Mouse (Mus musculus): Measurements from ENCODE around the gene Greb1. TPM values are rescaled to one million over a fixed set of nuclear protein-coding genes. Genes with fewer than 3 reads are reported as not detected.

The Greb1 gene
- polyA plus RNA-seq, 1 experiment from 2014 or later: 17.2 TPM

DNA sequence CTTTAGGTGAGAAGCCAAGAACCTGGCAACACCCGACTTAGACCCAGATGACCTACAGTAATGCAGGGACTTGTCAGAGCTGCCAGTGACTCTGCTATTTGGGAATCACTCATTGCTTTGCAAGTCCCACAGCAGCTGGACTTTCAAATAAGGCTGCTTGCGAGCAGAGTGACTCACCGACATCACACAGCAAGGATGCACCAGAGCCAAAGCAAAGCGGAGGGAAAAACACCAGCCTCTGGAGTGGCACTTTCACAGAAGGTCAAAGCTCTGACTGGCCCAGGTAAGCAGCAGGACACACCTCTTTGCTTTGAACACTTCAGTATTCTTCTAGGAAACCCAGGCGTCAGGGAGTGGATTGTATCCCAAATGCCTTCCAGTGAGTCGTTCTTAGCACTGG, 164.9 kb downstream of the Greb1 start:
- Histone ChIP-seq H3K4me1 (peaks cover 3% of the 10 kb centered on the region; the same call in 1 of the 2 replicates), H3K4me3 (no peak overlapping the region), H3K9me3 (no peaks in the 10 kb centered on the region), H3K36me3 (replicated peaks) (no peaks in the 10 kb centered on the region), H3K27me3 (replicated peaks; ENCODE audit: low read depth, poor library complexity, severe bottlenecking) (no peaks in the 10 kb centered on the region), H3K27ac (replicated peaks) (no peak overlapping the region)
- 82% methylated on average over 6 of the region's 6 CpGs for WGBS
- no peak for DNase-seq (ENCODE audit: low spot score)

- WGBS: 60% methylated on average over 14 of the region's 14 CpGs
- Histone ChIP-seq H3K27ac (replicated peaks) (no peak overlapping the region), H3K27me3 (replicated peaks; ENCODE audit: low read depth, poor library complexity, severe bottlenecking) (no peaks in the 10 kb centered on the region), H3K4me3 (no peak overlapping the region), H3K4me1 (peaks cover 3% of the 10 kb centered on the region; the same call in 1 of the 2 replicates), H3K9me3 (no peaks in the 10 kb centered on the region), H3K36me3 (replicated peaks) (no peaks in the 10 kb centered on the region)
- DNase-seq (ENCODE audit: low spot score): peak; percentile 63
These were observed 166.4 kb downstream of the Greb1 start for GRCm38 (mm10) chr12:16634075-16634813.

DNA sequence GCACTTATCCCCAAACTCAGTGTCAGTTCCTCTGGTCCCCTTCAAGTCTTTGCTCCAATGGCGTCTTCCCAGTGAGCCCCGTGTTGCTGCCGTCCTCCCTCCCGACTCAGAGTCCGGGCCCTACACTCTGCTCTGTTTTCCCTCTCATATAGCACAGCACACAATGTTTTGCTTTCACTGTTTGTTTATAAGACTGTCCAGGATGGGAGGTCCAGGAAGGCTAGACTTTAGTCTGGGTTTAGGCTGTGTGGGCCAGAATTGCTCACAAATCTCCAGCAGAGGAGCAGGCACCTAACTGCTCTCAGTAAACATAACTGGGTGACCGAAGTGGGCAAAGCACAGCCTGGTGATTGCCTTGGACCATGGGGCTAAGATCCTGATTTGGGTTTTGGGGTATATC, 167.5 kb downstream of the Greb1 start:
- Histone ChIP-seq H3K4me3 (no peak overlapping the region), H3K36me3 (replicated peaks) (no peaks in the 10 kb centered on the region), H3K9me3 (no peaks in the 10 kb centered on the region), H3K27ac (replicated peaks) (no peak overlapping the region), H3K27me3 (replicated peaks; ENCODE audit: low read depth, poor library complexity, severe bottlenecking) (no peaks in the 10 kb centered on the region), H3K4me1 (peaks cover 3% of the 10 kb centered on the region; the same call in 1 of the 2 replicates)
- no peak for DNase-seq (ENCODE audit: low spot score)
- WGBS: 80% methylated on average over 6 of the region's 6 CpGs

- DNase-seq (ENCODE audit: low spot score): no peak
- Histone ChIP-seq H3K4me3 (no peak overlapping the region), H3K36me3 (replicated peaks) (no peaks in the 10 kb centered on the region), H3K9me3 (no peaks in the 10 kb centered on the region), H3K27ac (replicated peaks) (no peak overlapping the region), H3K4me1 (no peaks in the 10 kb centered on the region), H3K27me3 (replicated peaks; ENCODE audit: low read depth, poor library complexity, severe bottlenecking) (no peaks in the 10 kb centered on the region)
- 83% methylated on average over 2 of the region's 2 CpGs for WGBS
These were observed 169.3 kb downstream of the Greb1 start for GRCm38 (mm10) chr12:16631423-16631822.

DNA sequence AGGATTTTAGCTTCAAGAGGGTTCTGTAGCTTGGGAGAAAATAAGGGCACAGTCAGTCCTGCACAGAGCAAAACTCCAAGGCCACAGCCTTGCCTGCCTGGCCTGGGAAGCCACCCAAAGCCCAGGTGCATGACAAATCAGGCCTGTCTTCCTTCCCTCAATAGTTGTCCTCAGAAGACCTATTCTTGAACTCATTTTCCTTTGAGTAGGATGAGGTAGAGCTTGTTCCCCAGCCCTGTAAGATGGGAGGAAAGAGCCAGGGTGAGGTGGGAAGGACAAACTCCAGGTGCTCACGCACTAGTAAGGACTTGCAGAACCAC, 169.9 kb downstream of the Greb1 start:
- Histone ChIP-seq H3K36me3 (replicated peaks) (no peaks in the 10 kb centered on the region), H3K27me3 (replicated peaks; ENCODE audit: low read depth, poor library complexity, severe bottlenecking) (no peaks in the 10 kb centered on the region), H3K4me1 (no peaks in the 10 kb centered on the region), H3K4me3 (no peak overlapping the region), H3K9me3 (no peaks in the 10 kb centered on the region), H3K27ac (replicated peaks) (no peak overlapping the region)
- 86% methylated on average over 1 of the region's 1 CpGs for WGBS
- no peak for DNase-seq (ENCODE audit: low spot score)

DNA sequence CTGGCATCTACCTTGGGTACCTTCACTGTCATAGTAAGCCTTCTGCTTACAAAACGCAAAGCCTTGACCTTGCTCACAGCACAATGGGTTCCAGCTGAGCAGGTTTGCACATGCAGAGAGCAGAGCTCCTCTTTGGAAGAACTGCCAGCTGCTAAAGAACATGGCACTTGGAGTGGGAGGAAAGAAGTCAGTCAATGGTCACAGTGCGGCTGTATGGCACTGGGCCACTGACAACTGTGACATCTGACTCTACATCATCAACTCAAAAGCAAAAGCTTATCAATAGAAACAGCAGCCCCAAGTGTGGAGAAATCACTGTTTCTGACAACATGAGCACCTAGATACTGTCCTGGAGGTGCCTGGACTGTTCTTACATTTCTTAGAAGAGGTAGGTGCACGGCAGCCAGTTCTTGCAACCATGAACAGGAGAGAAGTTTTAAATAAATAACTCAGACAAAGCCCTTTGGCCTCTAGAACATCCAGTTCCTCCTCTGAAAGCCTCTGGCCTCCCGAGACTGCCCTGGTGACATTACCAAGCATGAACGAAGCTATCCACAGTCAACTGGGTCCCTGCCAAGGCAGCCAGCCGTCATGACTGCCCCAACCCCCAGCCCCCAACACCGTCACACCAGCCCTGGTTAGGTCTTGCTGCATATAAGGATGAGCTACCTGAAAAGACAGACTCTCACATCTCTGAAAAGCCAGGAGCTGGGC, 170.4 kb downstream of the Greb1 start:
- DNase-seq (ENCODE audit: low spot score): no peak

More for the DNA sequence above, 170.4 kb downstream of the Greb1 start:
- 83% methylated on average over 7 of the region's 7 CpGs for WGBS
- Histone ChIP-seq H3K36me3 (replicated peaks) (no peaks in the 10 kb centered on the region), H3K27me3 (replicated peaks; ENCODE audit: low read depth, poor library complexity, severe bottlenecking) (no peaks in the 10 kb centered on the region), H3K27ac (replicated peaks) (no peak overlapping the region), H3K4me3 (no peak overlapping the region), H3K9me3 (no peaks in the 10 kb centered on the region), H3K4me1 (no peaks in the 10 kb centered on the region)

Small RNA genes within 50 kb of the gene (microRNA-seq; reads per million reads assigned to microRNA genes)
- gene Gm44305: not detected

Other genes with a start within 250 kb of the Greb1 start
- 6.2 and 6.7 TPM in 2 replicates for gene Lpin1, start 189.9 kb downstream of the Greb1 start, polyA plus RNA-seq (2016; fragmentation: Nextera tagmentation; extraction: Ambion mirVana)
- not detected in 2 replicates for gene Ntsr2, start 147.5 kb downstream of the Greb1 start, polyA plus RNA-seq (2016; fragmentation: Nextera tagmentation; extraction: Ambion mirVana)
- gene E2f6, start 10.1 kb upstream of the Greb1 start, polyA plus RNA-seq (2016; fragmentation: Nextera tagmentation; extraction: Ambion mirVana): 64.2 and 67.5 TPM in 2 replicates
- gene Rock2, start 94.0 kb upstream of the Greb1 start, polyA plus RNA-seq (2016; fragmentation: Nextera tagmentation; extraction: Ambion mirVana): 12.7 and 13.1 TPM in 2 replicates
- 5.0 and 5.5 TPM in 2 replicates for gene Pqlc3, start 199.5 kb upstream of the Greb1 start, polyA plus RNA-seq (2016; fragmentation: Nextera tagmentation; extraction: Ambion mirVana)
- gene 2410004P03Rik, start 210.8 kb upstream of the Greb1 start, polyA plus RNA-seq (2016; fragmentation: Nextera tagmentation; extraction: Ambion mirVana): 1.4 and 1.5 TPM in 2 replicates